Mouse (Mus musculus) E14TG2a.4 (cell line): ENCODE results near the gene B230118H07Rik.

ENCODE experiments used
- CTCF ChIP-seq: conservative IDR thresholded peaks from 2 replicates; pipeline ENCODE4 v1.5.1; 2014; ENCODE audit warnings: low read length
- NANOG ChIP-seq: IDR thresholded peaks from 2 replicates; pipeline ENCODE4 v1.6.1; 2014; ENCODE audit warnings: borderline replicate concordance, low read length, mixed read lengths
- POU5F1 ChIP-seq: IDR thresholded peaks from 2 replicates; pipeline ENCODE4 v1.6.1; 2014; ENCODE audit warnings: low read length, borderline replicate concordance

- no peak for TF ChIP-seq CTCF
- no peak for TF ChIP-seq NANOG
- TF ChIP-seq POU5F1 = no peak
Measured at GRCm38 (mm10) chr2:101520503-101520902, 128.8 kb downstream of the B230118H07Rik start.
